Comparison of ENCODE assay signal across 18 mouse cellular contexts in the genomic region with DNA sequence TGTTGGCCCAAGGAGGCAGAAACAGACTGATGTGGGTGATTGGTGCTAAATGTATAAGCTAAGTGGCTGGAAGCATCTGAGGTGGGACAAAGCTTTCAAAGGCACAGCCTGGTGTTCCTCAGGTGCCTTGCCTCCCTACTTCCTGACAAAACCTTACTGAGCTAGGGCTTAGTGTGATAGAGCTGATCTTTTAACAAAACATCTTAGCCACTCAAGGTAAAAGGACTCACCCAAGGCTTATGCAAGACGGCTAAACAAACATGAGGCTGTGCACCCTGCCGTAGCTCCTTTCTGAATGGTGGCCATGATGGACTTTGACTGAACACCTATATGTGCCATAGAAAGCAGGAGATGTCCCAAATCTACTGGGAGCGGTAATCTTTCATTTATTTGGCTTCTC. TPM values are rescaled to one million over a fixed set of nuclear protein-coding genes. Genes with fewer than 3 reads are reported as not detected.
DNase-seq lines count a peak whose midpoint lies in the region; ATAC-seq and TF ChIP-seq lines count a peak whose summit lies in the region.
"Had no signal": no experiment of that assay in that cellular context is flagged by ENCODE, and none has a peak within 500 bp of the region (broad histone marks: within the 10 kb centered on the region; RNA-seq: fewer than 3 reads in every experiment).

No protein-coding gene starts in this region.

- peak overlapping the region; percentile 85 for H3K27ac ChIP-seq in liver, postnatal 0 days (ENCODE audit: low read depth)
- no peak overlapping the region for H3K27ac ChIP-seq in liver, embryonic 12.5 days
- H3K27ac ChIP-seq in intestine, embryonic 15.5 days: peak overlapping the region; percentile 58; the same call in 1 of the 2 replicates
- peak overlapping the region; percentile 6; the same call in 1 of the 2 replicates for H3K27ac ChIP-seq in intestine, embryonic 16.5 days (ENCODE audit: low read length)
- H3K27ac ChIP-seq in stomach, embryonic 16.5 days (ENCODE audit: low read length): peak overlapping the region; percentile 60; the same call in 1 of the 2 replicates
- H3K27ac ChIP-seq in embryonic facial prominence, embryonic 10.5 days (replicated peaks): no peak overlapping the region
- no peak overlapping the region for H3K27ac ChIP-seq in midbrain, postnatal 0 days (ENCODE audit: low read depth, low read length)
- H3K27ac ChIP-seq: embryonic facial prominence, embryonic 12.5 days; heart, adult 2 months; heart, embryonic 15.5 days; hindbrain, embryonic 13.5 days had no signal

- no peak for TF ChIP-seq CTCF in liver, postnatal 0 days (IDR thresholded peaks at IDR 0.05; ENCODE audit: low read depth)
- TF ChIP-seq CTCF in midbrain, postnatal 0 days (IDR thresholded peaks at IDR 0.05): no peak

- no peaks in the 10 kb centered on the region for H3K9me3 ChIP-seq in liver, postnatal 0 days (ENCODE audit: low read length)
- no peaks in the 10 kb centered on the region for H3K9me3 ChIP-seq in liver, embryonic 12.5 days (replicated peaks)
- H3K9me3 ChIP-seq in intestine, embryonic 15.5 days: no peaks in the 10 kb centered on the region
- no peaks in the 10 kb centered on the region for H3K9me3 ChIP-seq in intestine, embryonic 16.5 days (ENCODE audit: control insufficient read depth, low read length)
- H3K9me3 ChIP-seq in stomach, embryonic 16.5 days (replicated peaks; ENCODE audit: control insufficient read depth, low read length): no peaks in the 10 kb centered on the region
- no peaks in the 10 kb centered on the region for H3K9me3 ChIP-seq in embryonic facial prominence, embryonic 10.5 days
- no peaks in the 10 kb centered on the region for H3K9me3 ChIP-seq in midbrain, postnatal 0 days (ENCODE audit: low read length)
- H3K9me3 ChIP-seq: embryonic facial prominence, embryonic 12.5 days; heart, embryonic 15.5 days; hindbrain, embryonic 13.5 days had no signal

- H3K36me3 ChIP-seq in liver, postnatal 0 days (replicated peaks; ENCODE audit: insufficient read depth, low read length): no peaks in the 10 kb centered on the region
- no peaks in the 10 kb centered on the region for H3K36me3 ChIP-seq in liver, embryonic 12.5 days
- H3K36me3 ChIP-seq in intestine, embryonic 15.5 days: no peaks in the 10 kb centered on the region
- no peaks in the 10 kb centered on the region for H3K36me3 ChIP-seq in intestine, embryonic 16.5 days (ENCODE audit: control insufficient read depth, insufficient read depth, low read length)
- H3K36me3 ChIP-seq in stomach, embryonic 16.5 days (ENCODE audit: control insufficient read depth, insufficient read depth, low read length): no peaks in the 10 kb centered on the region
- no peaks in the 10 kb centered on the region for H3K36me3 ChIP-seq in embryonic facial prominence, embryonic 10.5 days (replicated peaks)
- no peaks in the 10 kb centered on the region for H3K36me3 ChIP-seq in midbrain, postnatal 0 days (ENCODE audit: insufficient read depth, low read length)
- H3K36me3 ChIP-seq: embryonic facial prominence, embryonic 12.5 days; heart, embryonic 15.5 days; hindbrain, embryonic 13.5 days had no signal

- H3K4me3 ChIP-seq in liver, postnatal 0 days (ENCODE audit: low read depth, low read length): no peak overlapping the region
- H3K4me3 ChIP-seq in liver, embryonic 12.5 days: no peak overlapping the region
- no peak overlapping the region for H3K4me3 ChIP-seq in intestine, embryonic 15.5 days (replicated peaks)
- no peak overlapping the region for H3K4me3 ChIP-seq in intestine, embryonic 16.5 days (ENCODE audit: low read length)
- no peak overlapping the region for H3K4me3 ChIP-seq in stomach, embryonic 16.5 days (replicated peaks; ENCODE audit: low read length)
- no peak overlapping the region for H3K4me3 ChIP-seq in embryonic facial prominence, embryonic 10.5 days
- H3K4me3 ChIP-seq in midbrain, postnatal 0 days (ENCODE audit: low read depth, low read length): no peak overlapping the region
- H3K4me3 ChIP-seq: embryonic facial prominence, embryonic 12.5 days; heart, adult 2 months; heart, embryonic 15.5 days; hindbrain, embryonic 13.5 days had no signal

- 75% methylated on average over 3 of the region's 3 CpGs for WGBS in liver, postnatal 0 days (ENCODE audit: insufficient replicate concordance)
- 71% methylated on average over 3 of the region's 3 CpGs for WGBS in liver, embryonic 12.5 days (ENCODE audit: insufficient replicate concordance)
- WGBS in intestine, embryonic 15.5 days: 77% methylated on average over 3 of the region's 3 CpGs
- WGBS in intestine, embryonic 16.5 days: 71% methylated on average over 3 of the region's 3 CpGs
- 65% methylated on average over 3 of the region's 3 CpGs for WGBS in stomach, embryonic 16.5 days
- WGBS in embryonic facial prominence, embryonic 10.5 days: 82% methylated on average over 3 of the region's 3 CpGs
- WGBS in midbrain, postnatal 0 days: 93% methylated on average over 3 of the region's 3 CpGs

- peak; percentile 0; the same call in 1 of the 2 replicates for ATAC-seq in liver, postnatal 0 days
- ATAC-seq in liver, embryonic 12.5 days: no peak
- no peak; the same call in 1 of the 2 replicates for ATAC-seq in intestine, embryonic 15.5 days
- ATAC-seq in intestine, embryonic 16.5 days: peak; percentile 51; the same call in 1 of the 2 replicates
- ATAC-seq in stomach, embryonic 16.5 days (ENCODE audit: insufficient read depth, low FRiP score): peak; percentile 42; the same call in 1 of the 2 replicates
- no peak for ATAC-seq in midbrain, postnatal 0 days (ENCODE audit: low FRiP score)
- ATAC-seq: forebrain, embryonic 16.5 days had no signal

- no peak for DNase-seq in liver, postnatal 0 days
- DNase-seq in embryonic facial prominence, embryonic 10.5 days (ENCODE audit: low spot score): no peak
- no peak for DNase-seq in midbrain, postnatal 0 days (ENCODE audit: low spot score)
- DNase-seq: adrenal gland, adult 2 months; adrenal gland, postnatal 25 days; embryo, embryonic 11 days; gastrocnemius, postnatal 10 days; heart, adult 2 months; heart, postnatal 14 days had no signal

- TF ChIP-seq EP300 in liver, postnatal 0 days (IDR thresholded peaks at IDR 0.05; ENCODE audit: low read depth): no peak

- H3K4me2 ChIP-seq in liver, postnatal 0 days (ENCODE audit: low read depth, low read length): no peak overlapping the region
- no peak overlapping the region for H3K4me2 ChIP-seq in liver, embryonic 12.5 days
- no peak overlapping the region; the same call in 1 of the 2 replicates for H3K4me2 ChIP-seq in intestine, embryonic 15.5 days (replicated peaks)
- no peak overlapping the region for H3K4me2 ChIP-seq in intestine, embryonic 16.5 days (ENCODE audit: low read depth, low read length)
- no peak overlapping the region for H3K4me2 ChIP-seq in stomach, embryonic 16.5 days (ENCODE audit: low read depth, low read length)
- no peak overlapping the region for H3K4me2 ChIP-seq in midbrain, postnatal 0 days (ENCODE audit: low read depth, low read length, poor library complexity, severe bottlenecking)
- H3K4me2 ChIP-seq: embryonic facial prominence, embryonic 12.5 days; heart, embryonic 11.5 days; heart, embryonic 15.5 days; hindbrain, embryonic 13.5 days had no signal

- no peaks in the 10 kb centered on the region for H3K27me3 ChIP-seq in liver, postnatal 0 days (ENCODE audit: insufficient read depth, low read length)
- no peaks in the 10 kb centered on the region for H3K27me3 ChIP-seq in liver, embryonic 12.5 days (replicated peaks)
- no peaks in the 10 kb centered on the region for H3K27me3 ChIP-seq in intestine, embryonic 15.5 days (replicated peaks)
- no peaks in the 10 kb centered on the region for H3K27me3 ChIP-seq in intestine, embryonic 16.5 days (replicated peaks; ENCODE audit: control insufficient read depth, insufficient read depth, low read length)
- H3K27me3 ChIP-seq in stomach, embryonic 16.5 days (ENCODE audit: control insufficient read depth, insufficient read depth, low read length): no peaks in the 10 kb centered on the region
- no peaks in the 10 kb centered on the region for H3K27me3 ChIP-seq in embryonic facial prominence, embryonic 10.5 days (replicated peaks; ENCODE audit: low read depth, poor library complexity, severe bottlenecking)
- no peaks in the 10 kb centered on the region for H3K27me3 ChIP-seq in midbrain, postnatal 0 days (ENCODE audit: insufficient read depth, low read length)
- H3K27me3 ChIP-seq: embryonic facial prominence, embryonic 12.5 days; heart, embryonic 15.5 days; hindbrain, embryonic 13.5 days had no signal

- H3K9ac ChIP-seq in liver, postnatal 0 days (replicated peaks): no peak overlapping the region
- H3K9ac ChIP-seq in liver, embryonic 12.5 days: no peak overlapping the region
- H3K9ac ChIP-seq in intestine, embryonic 15.5 days: no peak overlapping the region
- no peak overlapping the region for H3K9ac ChIP-seq in intestine, embryonic 16.5 days (ENCODE audit: low read depth, low read length)
- H3K9ac ChIP-seq in stomach, embryonic 16.5 days (ENCODE audit: low read length): no peak overlapping the region
- no peak overlapping the region for H3K9ac ChIP-seq in midbrain, postnatal 0 days (replicated peaks; ENCODE audit: low read length, poor library complexity, severe bottlenecking)
- H3K9ac ChIP-seq: embryonic facial prominence, embryonic 12.5 days; heart, embryonic 15.5 days; hindbrain, embryonic 13.5 days had no signal

- H3K4me1 ChIP-seq in liver, postnatal 0 days (ENCODE audit: insufficient read depth): peaks cover 9% of the 10 kb centered on the region
- H3K4me1 ChIP-seq in liver, embryonic 12.5 days: no peaks in the 10 kb centered on the region
- 0 out of 2 replicates have a peak, but pooled peaks cover 2% of the 10 kb centered on the region for H3K4me1 ChIP-seq in intestine, embryonic 15.5 days (replicated peaks)
- H3K4me1 ChIP-seq in intestine, embryonic 16.5 days (ENCODE audit: control insufficient read depth, insufficient read depth, low read length): no peaks in the 10 kb centered on the region
- H3K4me1 ChIP-seq in stomach, embryonic 16.5 days (ENCODE audit: control insufficient read depth, insufficient read depth, low read length): no peaks in the 10 kb centered on the region
- H3K4me1 ChIP-seq in embryonic facial prominence, embryonic 10.5 days: peaks cover 4% of the 10 kb centered on the region; the same call in 1 of the 2 replicates
- no peaks in the 10 kb centered on the region for H3K4me1 ChIP-seq in midbrain, postnatal 0 days (ENCODE audit: insufficient read depth, low read length)
- H3K4me1 ChIP-seq: embryonic facial prominence, embryonic 12.5 days; hindbrain, embryonic 13.5 days had no signal

RNA-seq across cellular contexts. Expression of gene Arrdc4, which starts 51.7 kb away (rescaled TPM):
- 19.9 and 21.6 TPM in 2 replicates for polyA plus RNA-seq in liver, postnatal 0 days (2015; fragmentation: Nextera tagmentation; extraction: Ambion mirVana)
- polyA plus RNA-seq in liver, embryonic 12.5 days (2016; fragmentation: Nextera tagmentation; extraction: Ambion mirVana): 5.1 and 5.7 TPM in 2 replicates
- polyA plus RNA-seq in intestine, embryonic 15.5 days (2015; fragmentation: Nextera tagmentation; extraction: Ambion mirVana): 28.2 and 29.6 TPM in 2 replicates
- polyA plus RNA-seq in intestine, embryonic 16.5 days (2015; fragmentation: Nextera tagmentation; extraction: Ambion mirVana): 30.8 and 35.7 TPM in 2 replicates
- 20.3 and 21.4 TPM in 2 replicates for polyA plus RNA-seq in stomach, embryonic 16.5 days (2015; fragmentation: Nextera tagmentation; extraction: Ambion mirVana)
- 15.3 and 16.2 TPM in 2 replicates for polyA plus RNA-seq in embryonic facial prominence, embryonic 10.5 days (2016; fragmentation: Nextera tagmentation; extraction: Ambion mirVana)
- total RNA-seq in midbrain, postnatal 0 days (2014; rRNA removed): 54.3 and 57.8 TPM in 2 replicates
- polyA plus RNA-seq in midbrain, postnatal 0 days (2015; fragmentation: Nextera tagmentation; extraction: Ambion mirVana): 45.4 and 57.2 TPM in 2 replicates

Comparison
In these comparisons a context has a peak if more than half of its experiments do, and no peak if none do; other contexts are left out.
1. ATAC-seq: peak in liver, postnatal 0 days (single experiment), intestine, embryonic 16.5 days (single experiment) and stomach, embryonic 16.5 days (single experiment); none in liver, embryonic 12.5 days (single experiment), intestine, embryonic 15.5 days (single experiment) and midbrain, postnatal 0 days (single experiment).
2. H3K27ac ChIP-seq: peak in liver, postnatal 0 days (single experiment), intestine, embryonic 15.5 days (single experiment), intestine, embryonic 16.5 days (single experiment) and stomach, embryonic 16.5 days (single experiment); none in liver, embryonic 12.5 days (single experiment), embryonic facial prominence, embryonic 10.5 days (single experiment) and midbrain, postnatal 0 days (single experiment).